Mouse (Mus musculus): ENCODE results near the gene Gm49369. TPM values are rescaled to one million over a fixed set of nuclear protein-coding genes. Genes with fewer than 3 reads are reported as not detected.
A peak's percentile ranks its signal among the peaks of the same experiment; 100 is the strongest.
"Not testable (repeated sequence)": the region's sequence is repeated elsewhere in the genome, so short reads cannot be mapped to it uniquely, and the experiment has no call there.

Gene Gm49369
- polyA plus RNA-seq, 1 experiment from 2014 or later: not detected

GRCm38 (mm10) chr7:142349308-142349961, 33.0 kb downstream of the Gm49369 start:
- H3K27me3 ChIP-seq (replicated peaks): no peaks in the 10 kb centered on the region

GRCm38 (mm10) chr7:142347542-142347941, 34.9 kb downstream of the Gm49369 start:
- H3K36me3 ChIP-seq: no peaks in the 10 kb centered on the region
- no peaks in the 10 kb centered on the region for H3K9me3 ChIP-seq (replicated peaks)
- H3K27ac ChIP-seq (ENCODE audit: poor library complexity, severe bottlenecking): no peak overlapping the region
- no peak for ATAC-seq (ENCODE audit: insufficient number of reproducible peaks, low FRiP score)
- 61% methylated on average over 4 of the region's 4 CpGs for WGBS
- no peak overlapping the region for H3K4me3 ChIP-seq
- no peaks in the 10 kb centered on the region for H3K4me1 ChIP-seq (replicated peaks)
- H3K9ac ChIP-seq: no peak overlapping the region
- H3K27me3 ChIP-seq (replicated peaks): no peaks in the 10 kb centered on the region
- H3K4me2 ChIP-seq: no peak overlapping the region

More at GRCm38 (mm10) chr7:142349308-142349961, 33.0 kb downstream of the Gm49369 start:
- 41% methylated on average over 9 of the region's 9 CpGs for WGBS
- Histone ChIP-seq H3K36me3 (no peaks in the 10 kb centered on the region), H3K4me3 (no peak overlapping the region), H3K4me2 (no peak overlapping the region), H3K9me3 (replicated peaks) (no peaks in the 10 kb centered on the region), H3K27ac (ENCODE audit: poor library complexity, severe bottlenecking) (no peak overlapping the region), H3K4me1 (replicated peaks) (peaks cover 7% of the 10 kb centered on the region), H3K9ac (no peak overlapping the region)
- no peak for ATAC-seq (ENCODE audit: insufficient number of reproducible peaks, low FRiP score)

DNA sequence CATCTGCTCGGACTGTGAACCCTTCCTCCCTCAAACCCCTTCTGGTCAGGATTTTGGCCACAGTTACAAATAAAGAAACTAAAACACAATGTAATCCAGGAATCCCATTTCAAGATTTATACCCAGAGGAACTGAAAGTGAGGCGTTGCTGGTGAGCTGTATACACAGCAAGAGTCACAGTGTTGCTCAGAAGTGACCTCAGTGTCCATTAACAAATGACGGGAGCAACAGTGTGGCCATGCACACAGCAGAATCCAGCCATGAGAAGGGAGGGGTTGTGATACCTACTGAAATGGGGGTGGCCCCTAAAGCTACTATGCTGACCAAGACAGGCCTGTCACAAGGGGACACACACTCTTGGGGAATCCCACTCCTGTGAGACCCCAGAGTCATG, 40.2 kb downstream of the Gm49369 start:
- Histone ChIP-seq H3K9me3 (replicated peaks) (no peaks in the 10 kb centered on the region), H3K27ac (ENCODE audit: poor library complexity, severe bottlenecking) (no peak overlapping the region), H3K36me3 (no peaks in the 10 kb centered on the region), H3K9ac (no peak overlapping the region), H3K4me3 (no peak overlapping the region), H3K4me2 (no peak overlapping the region), H3K4me1 (replicated peaks) (peaks cover 14% of the 10 kb centered on the region; the same call in 1 of the 2 replicates), H3K27me3 (replicated peaks) (no peaks in the 10 kb centered on the region)
- ATAC-seq (ENCODE audit: insufficient number of reproducible peaks, low FRiP score): no peak
- WGBS: 72% methylated on average over 3 of the region's 3 CpGs

DNA sequence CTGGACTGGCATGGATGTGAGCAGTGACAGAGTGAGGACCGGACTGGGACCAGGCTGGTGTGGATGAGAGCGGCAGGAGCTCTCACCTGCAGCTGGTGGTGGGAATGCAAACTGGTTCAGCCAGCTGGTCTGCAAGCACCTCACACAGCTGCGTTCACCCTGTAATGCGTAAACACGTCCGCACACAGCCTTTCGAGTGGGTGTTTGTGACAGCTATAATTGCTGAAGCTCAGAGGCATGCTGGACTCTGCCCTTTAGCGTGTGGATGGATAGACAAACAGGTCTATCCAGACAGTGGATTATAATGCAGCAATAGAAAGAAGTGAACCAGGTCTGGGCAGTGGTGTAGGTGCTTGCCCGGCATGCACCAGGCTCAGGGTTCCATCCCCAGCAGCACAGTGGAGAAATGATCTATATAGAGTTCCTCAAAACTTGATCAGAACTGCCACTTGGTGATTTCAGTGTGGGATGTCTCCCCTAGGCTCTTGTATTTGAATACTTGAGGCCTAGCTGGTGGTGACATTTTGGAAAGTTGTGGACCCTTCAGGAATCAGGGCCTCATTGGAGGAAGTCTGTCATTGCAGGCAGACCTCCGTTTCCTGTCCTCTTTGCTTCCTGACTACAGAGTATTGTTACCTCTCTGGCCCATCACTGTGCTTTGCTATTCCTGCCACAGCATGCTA, 40.8 kb downstream of the Gm49369 start:
- no peak for ATAC-seq (ENCODE audit: insufficient number of reproducible peaks, low FRiP score)
- Histone ChIP-seq H3K9ac (no peak overlapping the region), H3K36me3 (no peaks in the 10 kb centered on the region), H3K9me3 (replicated peaks) (no peaks in the 10 kb centered on the region), H3K4me2 (no peak overlapping the region), H3K27me3 (replicated peaks) (no peaks in the 10 kb centered on the region), H3K27ac (ENCODE audit: poor library complexity, severe bottlenecking) (no peak overlapping the region), H3K4me3 (no peak overlapping the region), H3K4me1 (replicated peaks) (peaks cover 14% of the 10 kb centered on the region; the same call in 1 of the 2 replicates)
- WGBS: 73% methylated on average over 10 of the region's 10 CpGs

GRCm38 (mm10) chr7:142340269-142340970, 42.0 kb downstream of the Gm49369 start:
- no peak for ATAC-seq (ENCODE audit: insufficient number of reproducible peaks, low FRiP score)
- H3K27ac ChIP-seq (ENCODE audit: poor library complexity, severe bottlenecking): no peak overlapping the region
- peaks cover 14% of the 10 kb centered on the region; the same call in 1 of the 2 replicates for H3K4me1 ChIP-seq (replicated peaks)
- 50% methylated on average over 10 of the region's 10 CpGs for WGBS
- H3K4me2 ChIP-seq: no peak overlapping the region
- no peaks in the 10 kb centered on the region for H3K36me3 ChIP-seq
- no peaks in the 10 kb centered on the region for H3K9me3 ChIP-seq (replicated peaks)
- H3K4me3 ChIP-seq: no peak overlapping the region
- H3K9ac ChIP-seq: no peak overlapping the region
- H3K27me3 ChIP-seq (replicated peaks): no peaks in the 10 kb centered on the region

DNA sequence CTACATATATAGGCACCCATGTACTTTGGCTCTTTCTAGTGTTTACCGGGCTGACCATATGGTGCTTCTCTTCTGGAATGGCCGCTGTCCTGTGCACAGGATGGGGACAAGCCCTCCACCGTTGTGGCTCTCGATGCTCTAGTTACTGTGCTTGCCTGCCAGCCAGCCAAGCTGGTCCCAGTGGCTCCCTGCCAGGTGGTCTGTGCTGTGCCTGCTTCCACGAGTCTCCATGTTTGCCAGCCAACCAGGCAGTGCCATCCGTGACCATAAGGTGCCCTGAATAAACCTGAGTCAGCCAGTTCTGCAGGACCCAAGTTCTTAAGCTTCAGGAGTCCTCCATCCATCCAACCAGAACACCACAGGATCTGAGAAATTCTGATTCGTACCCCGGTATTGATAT, 47.3 kb downstream of the Gm49369 start:
- no peaks in the 10 kb centered on the region for H3K36me3 ChIP-seq
- H3K4me1 ChIP-seq (replicated peaks): peaks cover 33% of the 10 kb centered on the region
- H3K27ac ChIP-seq (ENCODE audit: poor library complexity, severe bottlenecking): no peak overlapping the region
- ATAC-seq (ENCODE audit: insufficient number of reproducible peaks, low FRiP score): no peak
- no peaks in the 10 kb centered on the region for H3K9me3 ChIP-seq (replicated peaks)
- H3K9ac ChIP-seq: 0 out of 2 replicates have a peak overlapping the region, but pooled peaks have one; percentile 36
- H3K4me2 ChIP-seq: no peak overlapping the region
- H3K27me3 ChIP-seq (replicated peaks): no peaks in the 10 kb centered on the region
- 85% methylated on average over 8 of the region's 8 CpGs for WGBS
- no peak overlapping the region for H3K4me3 ChIP-seq

DNA sequence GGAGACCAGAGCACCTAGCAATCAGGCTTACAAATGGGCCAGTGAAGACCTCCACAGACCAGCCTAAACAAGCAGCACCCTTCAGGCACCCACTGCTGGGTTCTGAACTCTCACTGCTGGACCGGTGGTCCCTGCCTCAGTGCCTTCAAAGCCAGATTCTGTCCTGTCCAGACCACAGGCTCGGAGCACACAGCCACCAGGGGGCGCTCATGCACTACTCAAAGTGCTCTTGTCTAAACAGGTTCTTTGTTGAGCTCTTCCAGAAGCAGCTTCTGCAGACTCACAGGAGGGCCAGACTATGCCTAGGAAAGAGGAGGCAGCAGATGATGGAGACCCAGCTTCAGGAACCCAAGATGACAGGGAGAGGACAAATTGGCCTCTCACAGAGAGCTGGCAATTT, 48.2 kb downstream of the Gm49369 start:
- Histone ChIP-seq H3K9me3 (replicated peaks) (no peaks in the 10 kb centered on the region), H3K27ac (ENCODE audit: poor library complexity, severe bottlenecking) (peak overlapping the region; percentile 67; the same call in 1 of the 2 replicates), H3K36me3 (no peaks in the 10 kb centered on the region), H3K4me1 (replicated peaks) (peaks cover 42% of the 10 kb centered on the region), H3K27me3 (replicated peaks) (no peaks in the 10 kb centered on the region), H3K4me3 (no peak overlapping the region), H3K9ac (0 out of 2 replicates have a peak overlapping the region, but pooled peaks have one; percentile 17), H3K4me2 (no peak overlapping the region)
- 2% methylated on average over 3 of the region's 3 CpGs for WGBS
- ATAC-seq (ENCODE audit: insufficient number of reproducible peaks, low FRiP score): peak; percentile 51; the same call in 1 of the 2 replicates

DNA sequence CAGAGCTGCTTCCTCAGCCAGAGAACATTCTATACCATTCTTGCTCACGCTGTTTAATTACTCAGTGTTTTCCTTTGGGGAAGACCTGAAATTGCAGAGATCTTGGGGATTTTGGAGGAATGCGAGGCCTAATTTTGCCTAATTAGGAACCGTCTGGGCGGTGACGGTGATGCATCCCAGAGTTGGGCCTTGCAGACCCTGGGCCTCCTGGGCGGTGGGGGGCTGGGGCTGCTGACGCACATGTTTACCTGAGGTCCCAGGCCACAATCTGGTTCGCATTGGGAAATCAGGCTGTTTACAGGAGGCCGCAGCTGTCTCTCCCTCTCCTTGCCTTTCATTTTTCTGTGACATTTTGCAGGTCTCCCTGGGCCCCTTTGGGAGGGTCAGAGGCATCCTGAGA, 49.7 kb downstream of the Gm49369 start:
- not testable (repeated sequence) for H3K27me3 ChIP-seq (replicated peaks); H3K9ac ChIP-seq; H3K4me2 ChIP-seq; ATAC-seq (ENCODE audit: insufficient number of reproducible peaks, low FRiP score); H3K4me3 ChIP-seq; H3K36me3 ChIP-seq; H3K9me3 ChIP-seq (replicated peaks)
- 64% methylated on average over 3 of the region's 9 CpGs for WGBS
- Histone ChIP-seq H3K27ac (ENCODE audit: poor library complexity, severe bottlenecking) (peak overlapping the region; percentile 67), H3K4me1 (replicated peaks) (peaks cover 57% of the 10 kb centered on the region)

DNA sequence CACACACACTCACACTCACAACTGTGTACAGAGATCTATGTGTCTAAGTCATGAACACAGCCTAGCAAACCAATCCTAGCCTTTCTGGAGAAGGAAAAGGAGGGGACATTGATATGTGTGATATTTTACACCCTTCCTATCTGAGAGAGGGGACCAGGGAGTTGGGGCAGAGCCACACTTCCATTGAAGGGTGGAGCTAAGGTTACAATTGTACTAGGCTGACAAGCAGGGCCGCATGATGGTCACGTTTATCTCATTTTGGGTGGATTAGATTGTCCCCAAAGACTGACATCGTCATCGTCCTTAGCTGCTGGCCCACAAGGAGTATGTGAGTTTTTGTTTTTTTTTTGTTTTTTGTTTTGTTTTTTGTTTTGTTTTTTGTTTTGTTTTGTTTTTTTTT, 51.2 kb downstream of the Gm49369 start:
- 48% methylated on average over 4 of the region's 4 CpGs for WGBS
- H3K36me3 ChIP-seq: no peaks in the 10 kb centered on the region
- H3K9ac ChIP-seq: no peak overlapping the region
- H3K4me2 ChIP-seq: no peak overlapping the region
- H3K4me3 ChIP-seq: no peak overlapping the region
- no peaks in the 10 kb centered on the region for H3K9me3 ChIP-seq (replicated peaks)
- no peak for ATAC-seq (ENCODE audit: insufficient number of reproducible peaks, low FRiP score)
- H3K27me3 ChIP-seq (replicated peaks): no peaks in the 10 kb centered on the region
- peak overlapping the region; percentile 98 for H3K27ac ChIP-seq (ENCODE audit: poor library complexity, severe bottlenecking)
- peaks cover 70% of the 10 kb centered on the region for H3K4me1 ChIP-seq (replicated peaks)

DNA sequence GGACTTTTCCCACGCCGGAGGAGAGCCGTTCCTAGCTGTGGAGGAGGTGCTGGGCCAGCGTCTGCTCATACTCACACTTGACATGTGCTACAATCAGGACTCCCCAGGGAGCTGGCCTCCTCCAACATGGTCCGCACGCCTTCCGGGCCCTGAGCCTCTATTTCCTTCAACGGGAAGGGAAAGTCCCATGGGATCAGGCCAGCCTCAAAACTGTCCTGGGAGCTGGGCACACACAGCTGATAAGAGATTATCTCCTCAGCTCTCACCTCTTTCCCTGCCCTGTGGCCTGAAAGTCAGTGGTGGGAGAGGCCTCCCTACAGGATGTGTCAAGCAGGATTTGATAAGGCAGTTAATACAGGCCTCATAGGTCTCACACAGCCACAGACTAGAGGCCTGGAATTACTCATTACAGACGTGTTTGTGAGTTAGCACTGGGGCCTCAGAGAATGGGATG, 52.2 kb downstream of the Gm49369 start:
- Histone ChIP-seq H3K4me3 (no peak overlapping the region), H3K9me3 (replicated peaks) (no peaks in the 10 kb centered on the region), H3K4me2 (peak overlapping the region; percentile 14; the same call in 1 of the 2 replicates), H3K27ac (ENCODE audit: poor library complexity, severe bottlenecking) (peak overlapping the region; percentile 98), H3K9ac (0 out of 2 replicates have a peak overlapping the region, but pooled peaks have one; percentile 54), H3K4me1 (replicated peaks) (peaks cover 73% of the 10 kb centered on the region), H3K27me3 (replicated peaks) (no peaks in the 10 kb centered on the region), H3K36me3 (no peaks in the 10 kb centered on the region)
- peak; percentile 90 for ATAC-seq (ENCODE audit: insufficient number of reproducible peaks, low FRiP score)
- 3% methylated on average over 9 of the region's 9 CpGs for WGBS

GRCm38 (mm10) chr7:142328507-142328906, 54.0 kb downstream of the Gm49369 start:
- Histone ChIP-seq H3K4me2 (no peak overlapping the region), H3K4me3 (no peak overlapping the region), H3K9ac (no peak overlapping the region), H3K27me3 (replicated peaks) (no peaks in the 10 kb centered on the region), H3K9me3 (replicated peaks) (no peaks in the 10 kb centered on the region), H3K36me3 (no peaks in the 10 kb centered on the region), H3K27ac (ENCODE audit: poor library complexity, severe bottlenecking) (peak overlapping the region; percentile 98; the same call in 1 of the 2 replicates), H3K4me1 (replicated peaks) (peaks cover 63% of the 10 kb centered on the region)
- no peak for ATAC-seq (ENCODE audit: insufficient number of reproducible peaks, low FRiP score)
- WGBS: 70% methylated on average over 3 of the region's 3 CpGs
